Mouse (Mus musculus) liver, adult (tissue): ENCODE data around the gene Notch1.

Experiments
- GATA4 ChIP-seq: IDR thresholded peaks from 2 replicates; pipeline ENCODE4 v1.6.1; 2014; ENCODE audit warnings: mild to moderate bottlenecking, low read length; ENCODE audit not compliant: insufficient replicate concordance

The Notch1 gene

DNA sequence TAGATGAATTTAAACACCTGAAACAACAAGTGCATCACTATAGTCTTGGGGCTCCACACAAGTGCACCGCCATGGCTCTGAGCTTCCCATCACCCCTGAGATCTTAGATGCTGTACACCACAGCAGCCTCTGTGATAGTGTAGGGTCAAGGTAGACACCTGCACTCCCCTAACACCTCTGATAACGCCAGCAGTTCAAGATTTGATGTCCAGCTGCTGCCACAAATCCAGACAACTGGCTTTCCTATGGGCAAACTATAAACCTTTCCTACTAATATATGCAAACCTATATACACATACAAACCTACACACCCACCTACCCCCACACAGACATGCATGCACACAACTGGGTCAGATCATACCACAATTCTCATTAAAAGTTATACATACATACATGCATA is 91.9 kb downstream of the Notch1 start:
- TF ChIP-seq GATA4 = no peak

- no peak for TF ChIP-seq GATA4
These were observed 93.4 kb downstream of the Notch1 start for GRCm38 (mm10) chr2:26423086-26423485.

DNA sequence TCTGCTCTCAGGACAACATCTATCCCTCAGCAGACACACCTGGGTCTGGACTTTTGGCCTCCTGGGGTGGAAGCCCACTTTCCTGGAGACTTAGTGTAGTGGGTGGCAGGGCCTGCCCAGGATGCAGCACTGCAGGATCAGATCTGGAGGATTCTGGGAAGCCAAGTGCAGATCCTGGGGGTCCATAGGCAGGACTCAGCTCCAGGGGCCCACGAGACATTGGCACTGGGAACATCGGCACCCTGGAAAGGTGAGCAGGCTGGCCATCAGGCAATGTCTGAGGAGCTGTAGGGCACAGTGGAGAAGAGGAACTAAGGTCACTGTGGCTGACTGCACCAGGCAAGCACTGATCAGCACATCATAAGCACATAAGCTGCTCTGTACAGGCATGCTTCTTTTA is 94.5 kb downstream of the Notch1 start:
- TF ChIP-seq GATA4 = no peak

DNA sequence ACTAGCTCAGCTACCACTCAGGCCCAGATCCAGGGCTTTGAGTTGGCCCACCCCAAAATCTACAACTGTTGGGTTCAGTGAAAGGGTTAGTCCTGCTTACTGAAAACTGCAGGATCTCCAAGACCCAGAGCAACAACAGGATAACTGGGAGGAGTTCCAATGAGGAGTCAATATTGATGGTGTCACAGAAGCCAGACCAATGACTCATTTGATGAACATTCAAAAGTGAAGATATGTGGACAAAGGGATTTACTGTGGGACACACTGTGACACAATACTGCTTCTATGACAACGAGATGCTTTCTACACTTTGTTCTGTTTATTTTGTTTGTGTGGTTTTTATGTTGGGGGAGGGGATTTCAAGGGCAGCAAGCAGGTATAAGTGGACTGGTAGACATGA is 98.3 kb downstream of the Notch1 start:
- TF ChIP-seq GATA4 = no peak

DNA sequence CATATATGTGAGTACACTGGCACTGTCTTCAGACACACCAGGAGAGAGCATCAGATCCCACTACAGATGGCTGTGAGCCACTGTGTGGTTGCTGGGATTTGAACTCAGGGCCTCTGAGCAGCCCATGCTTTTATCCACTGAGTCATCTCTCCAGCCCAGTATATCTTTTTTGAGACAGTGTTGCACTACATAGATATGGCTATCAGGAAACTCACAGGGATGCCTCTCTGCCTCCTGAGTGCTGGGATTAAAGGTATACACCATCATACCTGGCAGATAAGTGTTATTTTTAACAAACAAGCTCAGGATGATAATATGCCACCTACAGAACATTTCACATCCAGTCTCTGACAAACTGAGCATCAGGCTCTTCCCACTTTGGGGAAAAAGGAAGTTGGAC is 99.4 kb downstream of the Notch1 start:
- TF ChIP-seq GATA4 = no peak

GRCm38 (mm10) chr2:26410931-26411411 is 105.5 kb downstream of the Notch1 start:
- TF ChIP-seq GATA4 = 0 out of 2 replicates have a peak, but pooled peaks have one; percentile 37

GRCm38 (mm10) chr2:26410091-26410490 is 106.4 kb downstream of the Notch1 start:
- TF ChIP-seq GATA4 = no peak

DNA sequence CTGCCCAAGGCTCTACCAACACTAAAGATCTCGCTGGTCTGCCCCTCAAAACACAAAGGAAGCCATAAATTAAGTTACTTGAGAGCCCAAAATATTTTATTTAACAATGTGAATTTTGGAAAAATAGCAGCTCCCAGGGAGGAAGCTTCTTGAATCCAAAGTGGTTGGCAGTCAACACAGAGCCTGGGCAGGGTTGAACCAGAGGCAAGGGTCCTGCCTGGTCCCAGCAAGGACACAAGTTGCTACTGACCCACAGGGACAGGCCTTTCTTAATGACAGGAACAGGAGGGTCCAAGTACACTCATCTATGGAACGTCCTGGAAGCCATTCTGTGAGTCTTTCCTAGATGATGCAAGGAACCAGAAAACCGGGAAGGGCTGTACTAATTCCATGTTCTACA is 107.1 kb downstream of the Notch1 start:
- TF ChIP-seq GATA4 = no peak

DNA sequence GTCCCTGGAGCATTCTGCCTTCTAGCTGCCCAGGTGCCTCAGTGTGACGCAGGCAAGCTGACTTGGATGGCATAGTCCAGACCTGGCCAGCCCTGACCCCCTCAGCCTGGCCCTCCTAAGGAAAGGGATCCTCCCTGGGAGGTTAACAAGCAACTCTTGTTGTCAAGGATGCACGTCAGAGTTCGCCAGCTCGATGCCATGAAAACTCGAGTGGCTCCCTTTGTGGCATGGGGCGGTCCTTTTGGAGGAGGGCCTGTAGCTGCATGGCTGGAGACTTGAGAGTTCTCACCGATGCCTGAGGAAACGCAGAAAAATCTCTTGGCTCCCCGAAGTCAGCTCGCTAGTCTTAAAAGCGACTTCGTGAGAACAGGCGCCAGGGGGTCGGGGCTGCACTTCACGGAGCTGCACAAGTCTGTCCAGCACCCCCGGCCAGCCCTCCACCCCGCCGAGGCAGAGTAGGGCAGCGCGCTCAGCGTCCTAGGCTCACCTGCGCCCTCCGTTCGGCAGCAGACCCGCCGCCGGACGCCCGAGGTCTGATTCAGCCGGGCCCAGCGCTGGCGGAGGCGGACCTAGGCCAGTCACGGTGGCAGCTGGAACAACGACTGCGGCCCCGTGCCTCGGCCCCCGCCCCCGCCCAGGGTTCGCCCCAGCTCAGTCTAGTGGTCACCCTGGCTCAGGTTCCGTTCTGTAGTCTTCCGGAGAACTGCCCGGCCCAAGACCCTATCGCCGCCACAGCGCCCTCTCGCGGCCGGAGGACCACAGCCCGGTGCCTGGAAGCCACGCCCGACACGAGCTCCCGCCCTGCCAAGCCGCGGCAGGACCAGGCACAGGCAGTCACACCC is 107.7 kb downstream of the Notch1 start, which contains the start of gene Inpp5e:
Gene Inpp5e (minus strand): TSS at position 689 of the 842 bp plus-strand sequence.
- TF ChIP-seq GATA4 = peak; percentile 52; the same call in 1 of the 2 replicates
